Mouse (Mus musculus) kidney, adult 2 months (tissue): ENCODE results near the gene Hip1.

ENCODE experiments used
- CTCF ChIP-seq: fragments of 200-500 bp; conservative IDR thresholded peaks from 2 replicates; pipeline ENCODE4 v1.5.1; 2011; ENCODE audit warnings: low read depth, mild to moderate bottlenecking, control low read depth, low read length, moderate library complexity, mixed read lengths; ENCODE audit not compliant: insufficient read depth, insufficient read length
- POLR2A ChIP-seq: fragments of 200-500 bp; IDR thresholded peaks from one replicate; pipeline ENCODE4 v1.6.1; 2011; ENCODE audit warnings: low read depth, low read length, control low read depth

GRCm38 (mm10) chr5:135551591-135551990 is 6.7 kb upstream of the Hip1 start:
- TF ChIP-seq CTCF (no peak), POLR2A (no peak)
